Mouse (Mus musculus): ENCODE results near the gene F5.

DNA sequence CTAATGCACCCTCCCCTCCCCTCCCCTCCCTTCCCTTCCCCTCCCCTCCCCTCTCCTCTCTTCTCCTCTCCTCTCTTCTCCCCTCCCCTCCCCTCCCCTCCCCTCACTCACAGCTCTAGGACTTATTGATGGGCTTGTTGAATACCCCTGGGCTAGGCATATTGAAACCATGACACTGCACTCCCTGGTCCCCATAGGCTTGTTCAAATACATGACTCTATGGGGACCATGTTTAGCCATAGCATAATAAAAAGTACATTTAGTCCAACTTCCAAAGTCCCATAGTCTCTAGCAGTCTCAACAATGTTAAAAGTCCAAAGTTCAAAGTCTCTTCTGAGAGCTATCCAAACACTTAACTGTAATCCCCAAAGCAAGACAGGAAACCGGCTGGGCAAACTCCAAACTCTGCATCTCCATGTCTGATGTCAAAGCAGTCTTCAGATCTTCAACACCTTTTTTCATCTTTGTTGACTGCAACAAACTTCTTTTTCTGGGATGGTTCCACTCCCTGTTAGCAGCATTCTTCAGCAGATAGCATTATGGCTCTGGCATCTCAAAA is 35.4 kb downstream of the F5 start:
- TF ChIP-seq CTCF (conservative IDR thresholded peaks at IDR 0.05; ENCODE audit: low read length) (no peak), POU5F1 (IDR thresholded peaks at IDR 0.05; ENCODE audit: borderline replicate concordance, low read length) (no peak), NANOG (IDR thresholded peaks at IDR 0.05; ENCODE audit: borderline replicate concordance, low read length) (no peak)

Measured in E14TG2a.4 (cell line).